Mouse (Mus musculus) ZHBTc4 (cell line): ENCODE results near the gene Cfap299.

Experiments used
- DNase-seq: peaks from one replicate; pipeline ENCODE4 v3.0.0-alpha.2; 2011; ENCODE audit warnings: low read depth, low spot score

Gene Cfap299

GRCm38 (mm10) chr5:98328848-98329624 lies at the start of gene Cfap299:
Cfap299 (plus strand) TSS chr5:98329304.
- DNase-seq = peak; percentile 92

DNA sequence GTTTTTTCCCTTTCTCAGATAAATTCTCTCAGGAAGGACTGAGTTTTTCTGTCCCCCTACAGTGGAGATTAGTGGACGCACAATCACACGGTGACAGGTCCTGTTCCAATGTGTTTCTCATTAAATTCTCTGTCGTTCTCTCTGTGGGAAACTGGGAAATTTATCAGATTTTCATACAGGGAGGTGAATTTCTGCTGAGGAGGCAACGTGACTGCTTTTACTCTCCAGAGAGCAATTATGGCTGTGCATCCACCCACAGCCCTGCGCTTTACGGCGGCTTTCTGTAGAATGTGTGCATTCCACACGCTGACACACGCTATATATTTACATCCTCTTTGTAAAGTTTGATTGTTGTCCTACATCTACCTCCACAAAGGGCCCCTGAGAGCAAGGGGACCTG lies 47.1 kb upstream of the Cfap299 start:
- no peak for DNase-seq

DNA sequence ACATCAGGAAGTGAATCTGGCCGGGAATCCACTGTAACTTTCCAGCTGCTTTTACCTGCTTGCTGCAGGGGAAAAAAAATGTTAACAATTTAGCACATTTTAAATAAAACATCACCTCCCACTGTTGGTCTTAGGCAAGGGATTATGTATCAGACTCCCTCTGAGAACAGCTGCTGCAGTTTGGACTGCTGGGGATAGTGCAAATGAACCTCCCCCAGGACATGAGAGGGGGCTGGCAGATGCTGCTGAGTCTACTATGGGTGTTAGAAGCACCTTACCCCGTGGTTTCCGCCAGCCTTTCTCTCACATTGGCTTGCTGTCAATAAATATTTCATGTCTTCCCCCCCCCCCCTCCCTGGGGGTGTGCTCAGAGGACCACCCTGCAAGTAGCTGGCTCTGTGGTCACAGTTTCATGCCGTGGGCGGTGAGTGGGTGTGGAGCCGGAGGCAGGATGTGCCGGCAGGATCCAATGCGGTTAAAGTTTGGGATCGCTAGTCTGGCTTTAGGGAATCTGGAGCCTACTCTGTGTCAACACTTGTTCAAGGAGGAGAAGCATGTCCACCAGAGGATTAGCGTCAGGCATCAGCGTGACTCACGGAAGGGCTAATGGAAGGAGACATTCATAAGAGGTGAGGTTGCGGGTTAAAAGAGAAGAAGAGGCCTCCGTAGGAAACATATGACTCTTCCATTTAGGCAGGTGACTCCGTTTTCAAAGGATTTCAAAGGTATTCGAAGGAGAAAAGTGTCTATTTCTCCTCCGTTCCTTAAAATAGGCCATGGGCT lies 45.2 kb upstream of the Cfap299 start:
- no peak for DNase-seq

- no peak for DNase-seq
These were observed 38.5 kb upstream of the Cfap299 start for GRCm38 (mm10) chr5:98290642-98291041.

- DNase-seq = no peak
These were observed 36.6 kb upstream of the Cfap299 start for GRCm38 (mm10) chr5:98292388-98293048.

DNA sequence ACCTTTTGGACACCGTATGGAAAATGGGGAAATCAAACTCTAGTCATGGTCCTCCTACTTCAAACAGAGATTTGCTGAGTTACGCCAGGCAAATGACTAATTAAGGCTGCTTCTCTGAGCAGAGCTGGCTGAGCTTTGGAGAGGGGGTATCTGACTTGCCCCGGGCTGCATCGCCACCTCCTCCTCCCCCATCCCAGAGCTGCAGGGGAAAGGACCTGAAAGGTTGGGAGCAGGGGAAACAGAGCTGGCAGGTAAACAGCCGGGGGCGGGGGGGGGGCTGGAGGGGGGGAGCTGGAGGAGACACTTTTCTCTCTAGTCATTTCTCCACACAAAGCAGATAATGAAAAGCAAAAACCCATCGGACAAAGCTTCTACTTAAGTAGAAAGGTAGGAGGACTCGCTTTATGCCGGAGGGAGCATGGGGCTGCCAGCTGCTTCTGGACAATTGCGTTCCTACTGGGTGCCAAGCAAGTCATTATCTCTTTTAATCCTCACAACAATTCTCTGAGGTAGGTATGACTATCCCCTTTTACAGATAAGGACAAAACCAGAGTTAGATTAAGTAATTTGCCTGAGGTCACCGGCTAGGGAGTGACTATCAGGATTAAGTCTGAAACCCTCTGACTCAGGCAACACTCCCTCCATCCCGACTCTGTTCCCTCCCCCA lies 35.9 kb upstream of the Cfap299 start:
- DNase-seq = no peak

DNA sequence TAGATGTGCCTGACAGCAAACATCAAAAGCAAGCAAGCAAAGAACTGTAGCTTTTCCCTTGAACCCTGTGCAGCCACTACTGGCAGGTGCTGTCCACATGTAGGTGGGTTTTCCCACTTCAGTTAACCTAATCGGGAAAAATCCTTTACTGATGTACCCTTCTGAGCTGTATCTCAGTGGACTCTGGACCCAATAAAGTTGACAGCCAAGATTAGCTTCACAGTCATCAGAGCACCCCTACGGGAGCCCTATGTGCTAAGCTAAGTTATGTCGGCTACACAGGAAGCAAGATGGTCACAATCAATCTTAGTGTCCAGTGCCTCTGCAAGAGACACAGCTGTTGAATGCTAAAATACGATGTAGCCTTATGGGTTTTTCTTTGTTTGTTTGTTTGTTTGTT lies 29.0 kb upstream of the Cfap299 start:
- no peak for DNase-seq

- no peak for DNase-seq
These were observed 23.4 kb upstream of the Cfap299 start for GRCm38 (mm10) chr5:98305673-98306072.

GRCm38 (mm10) chr5:98306528-98306927 lies 22.6 kb upstream of the Cfap299 start:
- no peak for DNase-seq

GRCm38 (mm10) chr5:98326625-98327024 lies 2.5 kb upstream of the Cfap299 start:
- DNase-seq = no peak

- DNase-seq = peak; percentile 52
These were observed 14.6 kb downstream of the Cfap299 start for GRCm38 (mm10) chr5:98343751-98344150.

- DNase-seq = no peak
These were observed 15.5 kb downstream of the Cfap299 start for GRCm38 (mm10) chr5:98344581-98344980.

DNA sequence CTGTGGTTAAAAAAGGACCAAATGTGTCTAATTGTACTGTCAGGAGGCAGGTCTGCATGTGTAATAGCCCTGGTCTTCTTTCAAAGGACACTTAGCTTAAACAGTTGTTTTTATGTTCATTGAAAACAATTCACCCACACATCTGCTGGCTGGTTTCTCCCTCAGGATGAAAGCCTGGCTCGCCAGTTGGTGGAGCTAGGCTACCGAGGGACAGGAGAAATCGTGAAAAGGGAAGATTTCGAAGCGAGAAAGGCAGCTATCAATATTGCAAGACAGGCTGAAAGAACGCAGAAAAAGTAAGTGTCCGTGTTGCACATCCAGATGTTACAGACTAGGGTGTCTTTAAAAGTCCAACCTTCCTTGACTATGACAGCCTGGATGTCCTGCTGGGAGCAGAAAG lies 17.0 kb downstream of the Cfap299 start:
- no peak for DNase-seq

DNA sequence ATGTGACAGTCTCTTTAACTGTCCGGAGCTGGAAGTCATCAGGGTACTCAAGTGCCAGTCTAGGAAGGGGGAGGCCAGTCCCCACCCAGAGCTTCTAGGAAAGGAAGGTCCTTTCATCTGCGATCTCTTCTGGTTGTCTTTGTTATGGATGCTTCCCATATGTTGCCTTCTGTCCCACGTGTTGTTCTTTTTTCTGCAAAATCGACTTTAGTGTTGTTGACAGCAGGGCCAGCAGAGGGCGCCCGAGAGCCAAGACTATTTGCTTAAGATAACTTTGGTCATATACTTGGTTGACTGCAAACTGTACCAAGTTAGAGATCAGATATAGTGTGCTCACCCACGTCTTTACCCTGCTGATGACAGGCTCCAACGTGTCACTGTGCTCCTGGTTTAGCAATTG lies 19.5 kb downstream of the Cfap299 start:
- DNase-seq = peak; percentile 78

GRCm38 (mm10) chr5:98359912-98360311 lies 30.8 kb downstream of the Cfap299 start:
- DNase-seq = no peak

GRCm38 (mm10) chr5:98360792-98361419 lies 31.8 kb downstream of the Cfap299 start:
- DNase-seq = no peak

DNA sequence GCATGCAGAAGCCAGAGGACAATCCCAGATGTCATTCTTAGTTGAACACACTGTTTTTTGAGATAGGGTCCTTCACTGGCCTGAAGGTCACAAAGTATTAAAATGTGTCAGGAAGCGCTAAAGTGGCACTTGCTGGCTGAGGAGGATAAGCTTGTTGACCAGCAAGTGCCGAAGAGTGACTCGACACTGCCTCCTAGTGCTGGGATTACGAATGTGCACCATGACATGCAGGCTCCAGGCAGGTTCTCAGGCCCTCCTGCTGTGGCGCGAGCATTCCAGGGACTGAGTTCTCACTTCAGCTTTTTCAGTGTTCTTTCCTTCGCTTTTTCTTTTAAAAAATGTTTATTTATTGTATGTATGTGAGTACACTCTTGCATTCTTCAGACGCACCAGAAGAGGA lies 34.3 kb downstream of the Cfap299 start:
- peak; percentile 88 for DNase-seq

DNA sequence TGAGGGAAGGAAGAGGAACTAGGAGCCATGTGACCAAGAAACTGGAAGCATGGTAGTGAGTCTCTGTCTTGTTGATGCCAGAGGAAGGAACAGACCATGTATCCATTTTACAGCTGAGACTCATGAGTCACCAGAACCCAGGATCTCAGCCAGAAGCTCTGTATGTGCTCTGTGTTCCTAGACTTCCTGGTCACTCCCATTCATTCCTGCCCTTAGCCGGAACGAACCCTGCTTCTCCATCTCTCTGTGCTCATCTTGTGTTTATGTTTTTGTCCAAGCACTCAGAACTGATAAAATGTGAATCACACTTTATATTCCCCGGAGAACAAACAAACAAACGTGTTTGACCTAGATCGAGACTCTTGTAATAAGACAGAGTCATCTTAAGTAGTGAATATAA lies 36.2 kb downstream of the Cfap299 start:
- DNase-seq = no peak

- peak; percentile 12 for DNase-seq
These were observed 39.7 kb downstream of the Cfap299 start for GRCm38 (mm10) chr5:98368822-98369221.

DNA sequence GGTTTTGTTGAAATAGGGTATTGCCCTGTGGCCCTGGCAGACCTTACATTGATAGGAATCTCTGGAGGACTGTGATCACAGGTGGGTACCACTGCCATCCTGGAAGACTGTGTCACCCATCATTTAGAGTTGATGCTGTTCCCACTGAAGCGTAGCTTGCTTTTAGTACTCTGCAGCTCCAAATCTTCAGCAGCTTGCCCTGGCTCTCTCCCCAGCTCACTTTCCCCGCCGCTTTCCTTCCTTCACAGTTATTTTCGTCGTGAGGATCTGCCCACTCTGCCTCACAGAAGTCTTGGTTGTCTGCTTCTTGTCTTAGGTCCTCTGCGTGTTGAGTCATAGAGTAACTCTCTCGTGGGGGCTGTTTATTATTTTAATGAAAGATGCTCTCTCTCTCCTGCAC lies 40.3 kb downstream of the Cfap299 start:
- DNase-seq = no peak

- DNase-seq = no peak
These were observed 47.1 kb downstream of the Cfap299 start for GRCm38 (mm10) chr5:98376058-98376798.
